Mouse (Mus musculus): ENCODE measurements around the gene Scarb1. TPM values are rescaled to one million over a fixed set of nuclear protein-coding genes. Genes with fewer than 3 reads are reported as not detected.
A peak's percentile ranks its signal among the peaks of the same experiment; 100 is the strongest.

Gene Scarb1
- polyA plus RNA-seq, 1 experiment from 2014 or later = 76.6 TPM

GRCm38 (mm10) chr5:125363894-125364293 lies 23.0 kb upstream of the Scarb1 start:
- Histone ChIP-seq H3K27me3 (no peaks in the 10 kb centered on the region), H3K9ac (no peak overlapping the region), H3K4me1 (replicated peaks) (peaks cover 5% of the 10 kb centered on the region), H3K4me3 (replicated peaks) (no peak overlapping the region), H3K9me3 (replicated peaks) (no peaks in the 10 kb centered on the region), H3K36me3 (replicated peaks) (no peaks in the 10 kb centered on the region), H3K4me2 (no peak overlapping the region), H3K27ac (replicated peaks) (no peak overlapping the region)
- ATAC-seq (ENCODE audit: insufficient read depth) = no peak
- WGBS (ENCODE audit: insufficient replicate concordance) = 42% methylated on average over 7 of the region's 7 CpGs

- WGBS (ENCODE audit: insufficient replicate concordance) = 35% methylated on average over 16 of the region's 16 CpGs
- H3K27ac ChIP-seq (replicated peaks) = no peak overlapping the region
- ATAC-seq (ENCODE audit: insufficient read depth) = no peak
- H3K9me3 ChIP-seq (replicated peaks) = no peaks in the 10 kb centered on the region
- no peak overlapping the region for H3K9ac ChIP-seq
- no peak overlapping the region for H3K4me2 ChIP-seq
- H3K4me1 ChIP-seq (replicated peaks) = peaks cover 14% of the 10 kb centered on the region
- H3K4me3 ChIP-seq (replicated peaks) = no peak overlapping the region
- no peaks in the 10 kb centered on the region for H3K27me3 ChIP-seq
- no peaks in the 10 kb centered on the region for H3K36me3 ChIP-seq (replicated peaks)
Observed at GRCm38 (mm10) chr5:125360981-125361510, 20.2 kb upstream of the Scarb1 start.

GRCm38 (mm10) chr5:125360566-125360965 lies 19.7 kb upstream of the Scarb1 start:
- Histone ChIP-seq H3K4me1 (replicated peaks) (peaks cover 14% of the 10 kb centered on the region), H3K4me3 (replicated peaks) (no peak overlapping the region), H3K36me3 (replicated peaks) (no peaks in the 10 kb centered on the region), H3K4me2 (no peak overlapping the region), H3K9ac (no peak overlapping the region), H3K27ac (replicated peaks) (no peak overlapping the region), H3K27me3 (no peaks in the 10 kb centered on the region), H3K9me3 (replicated peaks) (no peaks in the 10 kb centered on the region)
- ATAC-seq (ENCODE audit: insufficient read depth) = no peak
- 70% methylated on average over 9 of the region's 9 CpGs for WGBS (ENCODE audit: insufficient replicate concordance)

GRCm38 (mm10) chr5:125358270-125358608 lies 17.3 kb upstream of the Scarb1 start:
- ATAC-seq (ENCODE audit: insufficient read depth) = peak; percentile 26
- Histone ChIP-seq H3K36me3 (replicated peaks) (no peaks in the 10 kb centered on the region), H3K27ac (replicated peaks) (no peak overlapping the region), H3K4me1 (replicated peaks) (peaks cover 14% of the 10 kb centered on the region), H3K4me3 (replicated peaks) (no peak overlapping the region), H3K9me3 (replicated peaks) (no peaks in the 10 kb centered on the region), H3K4me2 (peak overlapping the region; percentile 19; the same call in 1 of the 2 replicates), H3K9ac (no peak overlapping the region), H3K27me3 (no peaks in the 10 kb centered on the region)
- WGBS (ENCODE audit: insufficient replicate concordance) = 16% methylated on average over 5 of the region's 5 CpGs

GRCm38 (mm10) chr5:125357543-125358269 lies 16.8 kb upstream of the Scarb1 start:
- no peak for ATAC-seq (ENCODE audit: insufficient read depth)
- Histone ChIP-seq H3K27ac (replicated peaks) (no peak overlapping the region), H3K4me2 (peak overlapping the region; percentile 19; the same call in 1 of the 2 replicates), H3K4me1 (replicated peaks) (peaks cover 14% of the 10 kb centered on the region), H3K36me3 (replicated peaks) (no peaks in the 10 kb centered on the region), H3K9ac (no peak overlapping the region), H3K27me3 (no peaks in the 10 kb centered on the region), H3K4me3 (replicated peaks) (no peak overlapping the region), H3K9me3 (replicated peaks) (no peaks in the 10 kb centered on the region)
- 53% methylated on average over 12 of the region's 12 CpGs for WGBS (ENCODE audit: insufficient replicate concordance)

- no peaks in the 10 kb centered on the region for H3K27me3 ChIP-seq
- ATAC-seq (ENCODE audit: insufficient read depth) = no peak
- no peaks in the 10 kb centered on the region for H3K36me3 ChIP-seq (replicated peaks)
- no peak overlapping the region for H3K27ac ChIP-seq (replicated peaks)
- H3K4me3 ChIP-seq (replicated peaks) = no peak overlapping the region
- H3K4me1 ChIP-seq (replicated peaks) = peaks cover 17% of the 10 kb centered on the region
- no peak overlapping the region for H3K4me2 ChIP-seq
- WGBS (ENCODE audit: insufficient replicate concordance) = 37% methylated on average over 7 of the region's 7 CpGs
- H3K9ac ChIP-seq = no peak overlapping the region
- H3K9me3 ChIP-seq (replicated peaks) = no peaks in the 10 kb centered on the region
Observed at GRCm38 (mm10) chr5:125355650-125356049, 14.8 kb upstream of the Scarb1 start.

GRCm38 (mm10) chr5:125354885-125355492 lies 14.1 kb upstream of the Scarb1 start:
- Histone ChIP-seq H3K4me3 (replicated peaks) (no peak overlapping the region), H3K9me3 (replicated peaks) (no peaks in the 10 kb centered on the region), H3K27ac (replicated peaks) (no peak overlapping the region), H3K36me3 (replicated peaks) (no peaks in the 10 kb centered on the region), H3K9ac (no peak overlapping the region), H3K4me2 (no peak overlapping the region), H3K4me1 (replicated peaks) (peaks cover 14% of the 10 kb centered on the region), H3K27me3 (no peaks in the 10 kb centered on the region)
- no peak for ATAC-seq (ENCODE audit: insufficient read depth)
- WGBS (ENCODE audit: insufficient replicate concordance) = 54% methylated on average over 7 of the region's 7 CpGs

GRCm38 (mm10) chr5:125352781-125353294 lies 11.9 kb upstream of the Scarb1 start:
- Histone ChIP-seq H3K27ac (replicated peaks) (no peak overlapping the region), H3K36me3 (replicated peaks) (no peaks in the 10 kb centered on the region), H3K27me3 (no peaks in the 10 kb centered on the region), H3K9ac (no peak overlapping the region), H3K4me1 (replicated peaks) (peaks cover 16% of the 10 kb centered on the region), H3K4me2 (no peak overlapping the region), H3K4me3 (replicated peaks) (no peak overlapping the region), H3K9me3 (replicated peaks) (no peaks in the 10 kb centered on the region)
- no peak for ATAC-seq (ENCODE audit: insufficient read depth)
- WGBS (ENCODE audit: insufficient replicate concordance) = 75% methylated on average over 5 of the region's 5 CpGs

- Histone ChIP-seq H3K9me3 (replicated peaks) (no peaks in the 10 kb centered on the region), H3K27me3 (no peaks in the 10 kb centered on the region), H3K4me3 (replicated peaks) (no peak overlapping the region), H3K4me1 (replicated peaks) (peaks cover 16% of the 10 kb centered on the region), H3K36me3 (replicated peaks) (no peaks in the 10 kb centered on the region), H3K9ac (no peak overlapping the region), H3K27ac (replicated peaks) (no peak overlapping the region), H3K4me2 (no peak overlapping the region)
- WGBS (ENCODE audit: insufficient replicate concordance) = 28% methylated on average over 5 of the region's 5 CpGs
- ATAC-seq (ENCODE audit: insufficient read depth) = no peak
Observed at GRCm38 (mm10) chr5:125351939-125352338, 11.0 kb upstream of the Scarb1 start.

GRCm38 (mm10) chr5:125351057-125351456 lies 10.2 kb upstream of the Scarb1 start:
- no peak for ATAC-seq (ENCODE audit: insufficient read depth)
- H3K36me3 ChIP-seq (replicated peaks) = no peaks in the 10 kb centered on the region

GRCm38 (mm10) chr5:125349391-125349790 lies 8.5 kb upstream of the Scarb1 start:
- Histone ChIP-seq H3K36me3 (replicated peaks) (no peaks in the 10 kb centered on the region), H3K4me2 (no peak overlapping the region), H3K27me3 (no peaks in the 10 kb centered on the region), H3K9ac (no peak overlapping the region), H3K4me1 (replicated peaks) (peaks cover 16% of the 10 kb centered on the region), H3K27ac (replicated peaks) (no peak overlapping the region), H3K9me3 (replicated peaks) (no peaks in the 10 kb centered on the region), H3K4me3 (replicated peaks) (no peak overlapping the region)
- ATAC-seq (ENCODE audit: insufficient read depth) = no peak
- WGBS (ENCODE audit: insufficient replicate concordance) = 69% methylated on average over 3 of the region's 3 CpGs

More at GRCm38 (mm10) chr5:125351057-125351456, 10.2 kb upstream of the Scarb1 start:
- H3K27me3 ChIP-seq = no peaks in the 10 kb centered on the region
- no peak overlapping the region for H3K4me3 ChIP-seq (replicated peaks)
- no peak overlapping the region for H3K27ac ChIP-seq (replicated peaks)
- H3K4me1 ChIP-seq (replicated peaks) = peaks cover 16% of the 10 kb centered on the region
- H3K4me2 ChIP-seq = no peak overlapping the region
- no peak overlapping the region for H3K9ac ChIP-seq
- no peaks in the 10 kb centered on the region for H3K9me3 ChIP-seq (replicated peaks)
- 66% methylated on average over 8 of the region's 8 CpGs for WGBS (ENCODE audit: insufficient replicate concordance)
